Mouse (Mus musculus): ENCODE results near the gene Zfp69. TPM values are rescaled to one million over a fixed set of nuclear protein-coding genes. Genes with fewer than 3 reads are reported as not detected.

Gene Zfp69
- total and polyA plus RNA-seq, 3 experiments = 0.82 to 1.1 (median 1.0) TPM

DNA sequence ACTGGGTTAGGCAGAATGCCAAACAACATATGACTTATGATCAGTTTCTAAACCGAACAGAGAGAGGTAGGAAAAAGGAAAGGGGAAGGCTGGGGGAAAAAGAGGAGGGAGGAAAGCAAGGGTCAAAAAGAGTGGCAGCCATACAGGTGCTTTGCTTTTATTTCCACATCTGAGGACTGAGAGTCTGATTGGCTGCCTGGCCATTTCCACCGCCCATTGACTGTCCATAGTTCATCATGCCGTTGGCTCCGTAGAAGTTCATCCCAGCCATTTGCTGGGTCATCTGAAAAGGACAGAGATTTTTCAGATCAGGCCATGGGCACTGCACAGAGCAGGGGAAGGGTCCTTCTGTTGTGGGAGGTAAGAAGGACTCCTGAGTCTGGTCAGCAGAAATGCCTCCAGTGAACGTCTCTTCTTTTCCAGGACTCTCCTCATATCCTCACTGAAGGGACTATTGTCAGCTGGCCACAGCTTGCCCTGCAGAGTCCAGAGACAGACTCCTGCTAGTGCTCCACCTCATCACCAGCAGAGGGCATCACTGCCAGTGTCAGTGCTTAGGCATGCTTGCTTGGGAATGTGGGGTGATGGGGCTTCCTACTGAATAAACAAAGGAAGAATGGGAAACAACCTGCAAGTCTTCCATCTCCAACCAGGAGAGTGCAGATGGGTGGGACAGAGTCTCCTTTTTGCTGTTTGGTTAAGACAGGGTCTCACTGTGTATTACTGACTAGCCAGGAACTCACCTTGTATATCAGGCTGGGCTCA lies 18.1 kb upstream of the Zfp69 start:
- DNase-seq = no peak
- Histone ChIP-seq H3K27me3 (ENCODE audit: control insufficient read depth, insufficient read depth, low read length) (no peaks in the 10 kb centered on the region), H3K27ac (no peak overlapping the region), H3K4me1 (ENCODE audit: control insufficient read depth, insufficient read depth, low read length) (no peaks in the 10 kb centered on the region), H3K4me3 (no peak overlapping the region), H3K9ac (ENCODE audit: low read depth, low read length) (no peak overlapping the region), H3K36me3 (ENCODE audit: control insufficient read depth, insufficient read depth, low read length) (no peaks in the 10 kb centered on the region; the same call in 1 of the 2 replicates), H3K79me2 (replicated peaks; ENCODE audit: control insufficient read depth, insufficient read depth, low read length) (no peaks in the 10 kb centered on the region)
- WGBS = 82% methylated on average over 5 of the region's 5 CpGs
- TF ChIP-seq EP300 (IDR thresholded peaks at IDR 0.05; ENCODE audit: insufficient read depth, low read depth, low read length) (no peak), CTCF (IDR thresholded peaks at IDR 0.05) (peak; percentile 66), POLR2A (IDR thresholded peaks at IDR 0.05; ENCODE audit: insufficient read depth, low read depth, low read length) (no peak)
- intact Hi-C loops (cut with DNase I) = no loop called here

DNA sequence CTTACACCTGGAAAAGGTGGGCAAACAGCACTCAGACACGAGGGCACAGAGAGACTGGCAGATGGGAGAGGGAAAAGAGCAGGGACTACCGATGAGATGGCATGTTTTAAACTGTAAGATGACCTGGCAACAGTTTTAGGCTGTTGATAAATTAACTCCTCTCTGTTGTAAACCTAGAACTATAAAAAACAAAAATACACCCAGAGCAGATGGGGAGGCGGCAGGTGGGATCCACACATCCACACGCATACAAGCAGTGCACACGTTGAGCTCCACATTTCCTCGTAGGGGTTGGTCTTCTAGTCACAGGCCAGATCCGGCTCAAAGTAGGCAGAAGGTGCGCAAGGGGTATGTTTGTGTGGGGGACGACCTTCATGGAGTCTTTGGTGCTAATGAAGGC lies 17.0 kb upstream of the Zfp69 start:
- H3K36me3 ChIP-seq (ENCODE audit: control insufficient read depth, insufficient read depth, low read length) = no peaks in the 10 kb centered on the region; the same call in 1 of the 2 replicates
- H3K79me2 ChIP-seq (replicated peaks; ENCODE audit: control insufficient read depth, insufficient read depth, low read length) = no peaks in the 10 kb centered on the region
- no peak overlapping the region for H3K27ac ChIP-seq
- H3K27me3 ChIP-seq (ENCODE audit: control insufficient read depth, insufficient read depth, low read length) = no peaks in the 10 kb centered on the region
- H3K4me3 ChIP-seq = no peak overlapping the region
- DNase-seq = no peak
- H3K4me1 ChIP-seq (ENCODE audit: control insufficient read depth, insufficient read depth, low read length) = no peaks in the 10 kb centered on the region
- 93% methylated on average over 9 of the region's 9 CpGs for WGBS
- intact Hi-C loops (cut with DNase I) = no loop called here
- no peak overlapping the region for H3K9ac ChIP-seq (ENCODE audit: low read depth, low read length)
- no peak for TF ChIP-seq CTCF (IDR thresholded peaks at IDR 0.05)
- TF ChIP-seq EP300 (IDR thresholded peaks at IDR 0.05; ENCODE audit: insufficient read depth, low read depth, low read length) = no peak
- TF ChIP-seq POLR2A (IDR thresholded peaks at IDR 0.05; ENCODE audit: insufficient read depth, low read depth, low read length) = no peak

DNA sequence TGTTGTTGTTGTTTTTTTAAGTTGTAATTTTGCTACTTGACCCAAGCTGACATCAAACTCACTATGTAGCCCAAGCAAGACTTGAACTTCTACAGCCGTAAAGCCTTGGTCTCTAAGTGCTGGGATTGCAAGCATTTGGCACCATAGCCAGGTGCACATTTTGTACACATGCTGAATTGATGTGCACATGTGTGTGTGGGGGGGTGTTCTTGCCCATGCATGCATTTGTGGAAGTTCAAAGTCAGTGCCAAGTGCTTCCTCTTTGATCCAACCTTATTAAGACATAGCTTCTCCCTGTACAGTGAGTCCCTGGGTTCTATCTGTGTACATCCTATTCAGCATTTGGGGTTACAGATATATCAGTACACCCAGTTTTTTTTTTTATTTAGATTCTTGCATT lies 4.1 kb upstream of the Zfp69 start:
- no peak overlapping the region for H3K9ac ChIP-seq (ENCODE audit: low read depth, low read length)
- H3K27ac ChIP-seq = no peak overlapping the region
- WGBS = 93% methylated on average over 1 of the region's 1 CpGs
- H3K36me3 ChIP-seq (ENCODE audit: control insufficient read depth, insufficient read depth, low read length) = no peaks in the 10 kb centered on the region
- H3K79me2 ChIP-seq (replicated peaks; ENCODE audit: control insufficient read depth, insufficient read depth, low read length) = no peaks in the 10 kb centered on the region
- intact Hi-C loops (cut with DNase I) = no loop called here
- no peak for DNase-seq
- TF ChIP-seq EP300 (IDR thresholded peaks at IDR 0.05; ENCODE audit: insufficient read depth, low read depth, low read length) (no peak), CTCF (IDR thresholded peaks at IDR 0.05) (no peak), POLR2A (IDR thresholded peaks at IDR 0.05; ENCODE audit: insufficient read depth, low read depth, low read length) (no peak)
- H3K27me3 ChIP-seq (ENCODE audit: control insufficient read depth, insufficient read depth, low read length) = no peaks in the 10 kb centered on the region
- no peak overlapping the region for H3K4me3 ChIP-seq
- H3K4me1 ChIP-seq (ENCODE audit: control insufficient read depth, insufficient read depth, low read length) = peaks cover 1% of the 10 kb centered on the region

DNA sequence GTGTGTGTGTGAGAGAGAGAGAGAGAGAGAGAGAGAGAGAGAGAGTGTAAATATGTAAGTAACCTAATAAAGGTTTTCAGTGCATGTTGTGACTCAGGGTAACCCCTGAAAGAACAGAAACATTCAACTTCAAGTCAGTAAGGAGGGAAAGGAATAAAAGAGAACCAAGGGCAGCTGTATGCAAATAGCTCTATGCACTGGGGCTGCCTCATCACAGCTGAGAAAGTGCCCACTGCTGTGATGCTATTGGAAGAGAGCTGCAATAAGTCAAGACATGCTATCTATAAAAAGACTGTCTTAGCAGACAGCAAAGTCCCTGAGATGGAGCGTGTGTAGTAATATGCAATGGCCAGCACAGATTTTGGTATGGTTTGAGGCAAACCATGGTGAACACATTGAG lies 2.2 kb upstream of the Zfp69 start:
- intact Hi-C loops (cut with DNase I) = no loop called here

DNA sequence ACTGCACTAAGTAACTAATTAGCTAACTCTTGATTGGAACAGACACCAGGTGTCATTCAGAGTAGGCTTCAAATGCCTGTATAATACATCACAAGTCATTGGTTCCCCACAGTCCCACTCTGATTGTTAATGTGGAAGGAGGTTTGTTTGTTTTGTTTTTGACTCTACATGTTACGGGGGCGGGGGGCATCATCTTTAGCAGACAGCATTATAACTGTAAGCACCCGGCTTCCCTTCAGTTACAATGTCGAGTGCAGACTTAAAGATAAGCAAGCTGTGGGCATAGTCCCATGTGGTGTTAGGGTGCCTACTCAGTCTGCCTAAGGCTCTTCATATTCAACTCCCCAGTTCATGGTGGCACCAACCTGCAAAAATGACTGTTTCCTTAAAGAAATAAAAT lies 1.5 kb upstream of the Zfp69 start:
- no peaks in the 10 kb centered on the region for H3K27me3 ChIP-seq (ENCODE audit: control insufficient read depth, insufficient read depth, low read length)
- no peak overlapping the region for H3K27ac ChIP-seq
- 65% methylated on average over 4 of the region's 4 CpGs for WGBS
- peaks cover 1% of the 10 kb centered on the region for H3K4me1 ChIP-seq (ENCODE audit: control insufficient read depth, insufficient read depth, low read length)
- H3K36me3 ChIP-seq (ENCODE audit: control insufficient read depth, insufficient read depth, low read length) = no peaks in the 10 kb centered on the region; the same call in 1 of the 2 replicates
- intact Hi-C loops (cut with DNase I) = no loop called here
- DNase-seq = no peak
- TF ChIP-seq POLR2A (IDR thresholded peaks at IDR 0.05; ENCODE audit: insufficient read depth, low read depth, low read length) (no peak), EP300 (IDR thresholded peaks at IDR 0.05; ENCODE audit: insufficient read depth, low read depth, low read length) (no peak), CTCF (IDR thresholded peaks at IDR 0.05) (no peak)
- H3K9ac ChIP-seq (ENCODE audit: low read depth, low read length) = no peak overlapping the region
- no peaks in the 10 kb centered on the region; the same call in 1 of the 2 replicates for H3K79me2 ChIP-seq (replicated peaks; ENCODE audit: control insufficient read depth, insufficient read depth, low read length)
- no peak overlapping the region for H3K4me3 ChIP-seq

More for the DNA sequence above, 2.2 kb upstream of the Zfp69 start:
- Histone ChIP-seq H3K36me3 (ENCODE audit: control insufficient read depth, insufficient read depth, low read length) (no peaks in the 10 kb centered on the region; the same call in 1 of the 2 replicates), H3K4me1 (ENCODE audit: control insufficient read depth, insufficient read depth, low read length) (peaks cover 1% of the 10 kb centered on the region), H3K79me2 (replicated peaks; ENCODE audit: control insufficient read depth, insufficient read depth, low read length) (no peaks in the 10 kb centered on the region; the same call in 1 of the 2 replicates), H3K27ac (no peak overlapping the region), H3K27me3 (ENCODE audit: control insufficient read depth, insufficient read depth, low read length) (no peaks in the 10 kb centered on the region), H3K4me3 (no peak overlapping the region), H3K9ac (ENCODE audit: low read depth, low read length) (no peak overlapping the region)
- WGBS = 85% methylated on average over 1 of the region's 1 CpGs
- TF ChIP-seq CTCF (IDR thresholded peaks at IDR 0.05) (no peak), POLR2A (IDR thresholded peaks at IDR 0.05; ENCODE audit: insufficient read depth, low read depth, low read length) (no peak), EP300 (IDR thresholded peaks at IDR 0.05; ENCODE audit: insufficient read depth, low read depth, low read length) (no peak)
- no peak for DNase-seq

DNA sequence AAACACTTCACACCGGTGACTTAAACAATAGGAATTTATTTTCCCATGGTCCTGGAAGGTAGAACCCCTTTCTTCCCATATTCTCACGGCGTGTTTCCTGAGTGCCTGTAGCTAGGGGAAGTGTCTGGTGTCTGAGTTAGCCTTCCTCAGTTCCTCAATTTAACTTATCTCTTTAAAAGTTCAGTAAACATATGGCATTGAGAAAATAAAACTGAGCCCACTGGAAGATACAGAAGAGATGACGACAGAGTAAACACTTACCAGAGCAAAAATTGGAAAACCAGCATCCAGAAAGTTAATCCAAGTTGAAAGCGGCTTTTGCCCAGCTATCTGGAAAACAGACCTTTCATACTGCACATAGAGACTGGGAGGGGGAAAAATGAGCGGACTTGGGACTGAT lies 664 bp upstream of the Zfp69 start:
- Histone ChIP-seq H3K4me3 (peak overlapping the region; percentile 82), H3K79me2 (replicated peaks; ENCODE audit: control insufficient read depth, insufficient read depth, low read length) (no peaks in the 10 kb centered on the region; the same call in 1 of the 2 replicates), H3K36me3 (ENCODE audit: control insufficient read depth, insufficient read depth, low read length) (no peaks in the 10 kb centered on the region; the same call in 1 of the 2 replicates), H3K27ac (peak overlapping the region; percentile 92), H3K4me1 (ENCODE audit: control insufficient read depth, insufficient read depth, low read length) (peaks cover 1% of the 10 kb centered on the region), H3K27me3 (ENCODE audit: control insufficient read depth, insufficient read depth, low read length) (no peaks in the 10 kb centered on the region), H3K9ac (ENCODE audit: low read depth, low read length) (peak overlapping the region; percentile 68)
- WGBS = 15% methylated on average over 6 of the region's 6 CpGs
- intact Hi-C loops (cut with DNase I) = no loop called here
- peak in 1 of 2 experiments; percentile 16 for DNase-seq
- no peak for TF ChIP-seq EP300 (IDR thresholded peaks at IDR 0.05; ENCODE audit: insufficient read depth, low read depth, low read length)
- TF ChIP-seq POLR2A (IDR thresholded peaks at IDR 0.05; ENCODE audit: insufficient read depth, low read depth, low read length) = no peak
- TF ChIP-seq CTCF (IDR thresholded peaks at IDR 0.05) = no peak

Measured in heart, adult 2 months (tissue).